Mouse (Mus musculus): Measurements from ENCODE around the gene Lenep. TPM values are rescaled to one million over a fixed set of nuclear protein-coding genes. Genes with fewer than 3 reads are reported as not detected.

Lenep gene
- total and polyA plus RNA-seq, 3 experiments, result not detected

GRCm38 (mm10) chr3:89379388-89380131 lies 23.0 kb downstream of the Lenep start:
- H3K9me3 ChIP-seq (replicated peaks; ENCODE audit: insufficient read depth, low read length), result no peaks in the 10 kb centered on the region
- no peaks in the 10 kb centered on the region for H3K27me3 ChIP-seq (ENCODE audit: control insufficient read depth in 1 of 2, insufficient read depth in 2 of 2, low read length in 2 of 2)
- TF ChIP-seq NRF1 (IDR thresholded peaks at IDR 0.05; ENCODE audit: insufficient read depth, low read depth, low read length, poor library complexity, severe bottlenecking), result no peak
- no peak for TF ChIP-seq HCFC1 (IDR thresholded peaks at IDR 0.05; ENCODE audit: low read depth, low read length)
- TF ChIP-seq UBTF (IDR thresholded peaks at IDR 0.05; ENCODE audit: borderline replicate concordance, insufficient read depth, low read depth, low read length), result no peak
- TF ChIP-seq GATA1 (IDR thresholded peaks at IDR 0.05; ENCODE audit: low read depth, low read length), result no peak
- TF ChIP-seq MXI1 (IDR thresholded peaks at IDR 0.05; ENCODE audit: low read depth, low read length), result no peak
- TF ChIP-seq RAD21 (IDR thresholded peaks at IDR 0.05; ENCODE audit: low read depth, low read length), result no peak
- TF ChIP-seq CTCF (IDR thresholded peaks at IDR 0.05 in 2 of 3, conservative IDR thresholded peaks at IDR 0.05 in 1 of 3; ENCODE audit: control insufficient read depth in 1 of 3, insufficient read depth in 1 of 3, low read depth in 2 of 3, low read length in 3 of 3, poor library complexity in 1 of 3, severe bottlenecking in 1 of 3), result no peak
- no peak for TF ChIP-seq MAZ (IDR thresholded peaks at IDR 0.05; ENCODE audit: low read depth, low read length)
- no peak for TF ChIP-seq POLR2AphosphoS2 (IDR thresholded peaks at IDR 0.05; ENCODE audit: low read length)
- TF ChIP-seq NELFE (IDR thresholded peaks at IDR 0.05; ENCODE audit: low read depth, low read length), result no peak
- TF ChIP-seq BHLHE40 (IDR thresholded peaks at IDR 0.05; ENCODE audit: borderline replicate concordance, low read depth, low read length), result no peak
- TF ChIP-seq MAFK (IDR thresholded peaks at IDR 0.05; ENCODE audit: borderline replicate concordance, low read depth, low read length), result no peak
- TF ChIP-seq ZMIZ1 (IDR thresholded peaks at IDR 0.05; ENCODE audit: low read depth, low read length), result no peak
- no peak for TF ChIP-seq ZC3H11A (IDR thresholded peaks at IDR 0.05; ENCODE audit: low read depth, low read length)
- TF ChIP-seq CHD2 (IDR thresholded peaks at IDR 0.05; ENCODE audit: low read length), result no peak
- TF ChIP-seq JUND (IDR thresholded peaks at IDR 0.05; ENCODE audit: low read depth, low read length), result no peak
- TF ChIP-seq POLR2AphosphoS5 (IDR thresholded peaks at IDR 0.05; ENCODE audit: borderline replicate concordance, low read depth, low read length), result no peak
- H3K4me1 ChIP-seq (ENCODE audit: control insufficient read depth in 1 of 2, insufficient read depth in 2 of 2, low read length in 2 of 2), result peaks cover 0 to 6% of the 10 kb centered on the region in 2 experiments; a peak in 1 of 4 replicates
- H3K27ac ChIP-seq (ENCODE audit: control insufficient read depth, low read depth, low read length), result no peak overlapping the region
- H3K36me3 ChIP-seq (ENCODE audit: control insufficient read depth in 1 of 2, insufficient read depth in 2 of 2, low read length in 2 of 2), result no peaks in the 10 kb centered on the region
- H3K9ac ChIP-seq (ENCODE audit: control insufficient read depth, low read depth, low read length, poor library complexity, severe bottlenecking), result no peak overlapping the region
- no peak overlapping the region for H3K4me3 ChIP-seq (ENCODE audit: control insufficient read depth in 1 of 2, insufficient read depth in 1 of 2, low read depth in 2 of 2, low read length in 2 of 2)
- no peaks in the 10 kb centered on the region for H3K79me2 ChIP-seq (ENCODE audit: control insufficient read depth, insufficient read depth, low read length, poor library complexity)
- DNase-seq (ENCODE audit: low read depth, low spot score), result no peak

DNA sequence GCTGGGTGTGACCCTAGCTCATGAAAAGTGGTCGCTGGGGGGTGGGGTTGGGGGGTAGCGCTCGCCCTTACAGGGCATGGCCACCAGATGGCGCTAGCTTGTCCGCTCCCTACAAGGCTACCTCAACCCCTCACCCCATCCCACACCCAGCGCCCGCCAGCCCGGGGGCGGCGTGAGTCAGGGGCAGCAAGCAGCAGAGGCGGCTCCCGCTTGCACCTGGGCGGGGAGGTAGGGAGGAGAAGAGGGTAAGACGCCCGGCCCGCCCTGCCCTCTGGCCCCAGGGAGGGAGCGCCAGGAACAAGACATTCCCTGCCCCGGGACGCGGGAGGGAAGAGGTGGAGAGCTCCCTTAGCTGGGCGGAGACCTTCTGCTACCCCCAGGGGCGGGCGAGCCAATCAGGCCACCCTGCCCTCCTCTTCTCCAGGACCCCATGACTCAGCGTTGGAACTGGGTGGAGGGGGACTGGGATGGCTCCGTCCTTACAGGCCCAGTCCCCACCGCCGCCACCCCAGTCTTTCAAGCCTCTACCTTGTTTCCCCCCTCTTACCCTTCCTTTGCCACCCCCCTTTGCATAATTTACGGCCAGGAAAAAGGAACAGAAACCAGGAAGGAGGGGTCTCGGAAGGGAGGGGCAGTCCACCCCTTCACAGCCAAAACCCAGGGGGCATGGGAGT lies 24.1 kb downstream of the Lenep start:
- Histone ChIP-seq H3K9ac (ENCODE audit: control insufficient read depth, low read depth, low read length, poor library complexity, severe bottlenecking) (no peak overlapping the region), H3K79me2 (ENCODE audit: control insufficient read depth, insufficient read depth, low read length, poor library complexity) (no peaks in the 10 kb centered on the region), H3K27me3 (ENCODE audit: control insufficient read depth in 1 of 2, insufficient read depth in 2 of 2, low read length in 2 of 2) (no peaks in the 10 kb centered on the region), H3K36me3 (ENCODE audit: control insufficient read depth in 1 of 2, insufficient read depth in 2 of 2, low read length in 2 of 2) (peaks cover 0 to 4% of the 10 kb centered on the region in 2 experiments; a peak in 1 of 4 replicates), H3K4me1 (ENCODE audit: control insufficient read depth in 1 of 2, insufficient read depth in 2 of 2, low read length in 2 of 2) (peaks cover 0 to 9% of the 10 kb centered on the region in 2 experiments; a peak in 1 of 4 replicates), H3K9me3 (replicated peaks; ENCODE audit: insufficient read depth, low read length) (no peaks in the 10 kb centered on the region), H3K27ac (ENCODE audit: control insufficient read depth, low read depth, low read length) (no peak overlapping the region), H3K4me3 (ENCODE audit: control insufficient read depth in 1 of 2, insufficient read depth in 1 of 2, low read depth in 2 of 2, low read length in 2 of 2) (no peak overlapping the region)
- TF ChIP-seq MAZ (IDR thresholded peaks at IDR 0.05; ENCODE audit: low read depth, low read length), result peak; percentile 85; the same call in 1 of the 2 replicates
- TF ChIP-seq CHD2 (IDR thresholded peaks at IDR 0.05; ENCODE audit: low read length), result 0 out of 2 replicates have a peak, but pooled peaks have one; percentile 15
- TF ChIP-seq MXI1 (IDR thresholded peaks at IDR 0.05; ENCODE audit: low read depth, low read length), result no peak
- TF ChIP-seq SIN3A (IDR thresholded peaks at IDR 0.05; ENCODE audit: low read length), result no peak
- TF ChIP-seq CTCF (IDR thresholded peaks at IDR 0.05 in 2 of 3, conservative IDR thresholded peaks at IDR 0.05 in 1 of 3; ENCODE audit: control insufficient read depth in 1 of 3, insufficient read depth in 1 of 3, low read depth in 2 of 3, low read length in 3 of 3, poor library complexity in 1 of 3, severe bottlenecking in 1 of 3), result peak; percentile 73 to 99 (median 76)
- TF ChIP-seq E2F4 (IDR thresholded peaks at IDR 0.05; ENCODE audit: borderline replicate concordance, low read depth, low read length), result no peak
- TF ChIP-seq UBTF (IDR thresholded peaks at IDR 0.05; ENCODE audit: borderline replicate concordance, insufficient read depth, low read depth, low read length), result no peak
- peak; percentile 45 for TF ChIP-seq ZC3H11A (IDR thresholded peaks at IDR 0.05; ENCODE audit: low read depth, low read length)
- TF ChIP-seq MEF2A (IDR thresholded peaks at IDR 0.05; ENCODE audit: extremely low read depth, insufficient replicate concordance, low read depth, low read length, poor library complexity, severe bottlenecking), result no peak
- TF ChIP-seq RAD21 (IDR thresholded peaks at IDR 0.05; ENCODE audit: low read depth, low read length), result peak; percentile 31
- TF ChIP-seq BHLHE40 (IDR thresholded peaks at IDR 0.05; ENCODE audit: borderline replicate concordance, low read depth, low read length), result 0 out of 2 replicates have a peak, but pooled peaks have one; percentile 18
- peak; percentile 74 for TF ChIP-seq SMC3 (IDR thresholded peaks at IDR 0.05; ENCODE audit: low read depth, low read length)
- 0 out of 4 replicates have a peak, but pooled peaks of 1 of the 2 experiments have one; percentile 18 for TF ChIP-seq POLR2A (IDR thresholded peaks at IDR 0.05; ENCODE audit: control insufficient read depth in 1 of 2, insufficient read depth in 1 of 2, low read depth in 1 of 2, low read length in 2 of 2, poor library complexity in 1 of 2)
- TF ChIP-seq GABPA (IDR thresholded peaks at IDR 0.05; ENCODE audit: low read depth, low read length), result no peak
- TF ChIP-seq RCOR1 (IDR thresholded peaks at IDR 0.05; ENCODE audit: low read depth, low read length), result no peak
- no peak for TF ChIP-seq ZKSCAN1 (IDR thresholded peaks at IDR 0.05; ENCODE audit: low read depth, low read length)
- peak; percentile 61 for DNase-seq (ENCODE audit: low read depth, low spot score)
